Mouse (Mus musculus) mouse embryonic stem cell (cell line): Measurements from ENCODE around the gene Hapln2.

Experiments
- in situ Hi-C, 2 experiments: fragments of 300-500 bp; cut with MboI; formaldehyde crosslinking; loops; 1 replicate in 1 of 2; 3 replicates in 1 of 2; pipeline ENCODE4 v1.14.3; 2019 to 2020; ENCODE audit warnings: low sequenced_read_pairs in 2 of 2, low pct_unique_long_range_greater_than_20kb in 1 of 2, mixed read lengths in 1 of 2; ENCODE audit not compliant: unreplicated experiment in 1 of 2

Hapln2 gene

GRCm38 (mm10) chr3:88022322-88023191, 4.8 kb downstream of the Hapln2 start:
- in situ Hi-C loops: loop anchor here in 1 of 2 experiments (10.0 kb wide), 1 partner anchor 52 kb away; the partner anchor contains the start of gene Ttc24

DNA sequence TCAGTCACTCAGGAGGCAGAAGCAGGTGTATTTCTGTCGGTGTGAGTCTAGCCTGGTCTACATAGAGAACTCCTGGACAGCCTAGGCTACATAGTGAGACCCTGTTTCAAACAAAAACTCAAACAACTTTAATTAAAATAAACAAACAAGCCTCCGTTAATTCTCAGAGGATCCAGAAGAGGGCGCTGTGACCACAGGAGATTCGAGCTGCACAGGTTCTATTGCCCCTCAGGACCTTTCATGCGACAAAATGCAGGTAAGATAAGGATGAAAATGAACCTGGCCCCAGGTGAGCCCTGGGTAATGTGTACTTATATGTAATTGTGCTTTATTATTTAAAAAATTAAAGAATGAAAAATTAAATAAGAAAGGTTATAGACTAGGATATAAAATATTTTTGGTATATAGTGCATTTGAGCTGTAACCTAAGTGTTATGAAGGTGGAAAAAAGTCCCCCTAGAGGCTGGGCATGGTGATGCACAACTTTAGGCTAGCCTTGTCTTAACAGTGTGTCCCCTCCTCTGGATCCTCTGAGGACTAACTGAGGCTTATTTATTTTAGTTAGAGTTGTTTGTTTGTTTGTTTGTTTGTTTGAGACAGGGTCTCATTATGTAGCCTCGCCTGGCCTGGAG, 16.6 kb downstream of the Hapln2 start:
- in situ Hi-C loops: loop anchor here in 1 of 2 experiments (5.0 kb wide), 1 partner anchor 72 kb away; the partner anchor contains the start of gene Iqgap3

- in situ Hi-C loops: no loop called here
These were observed 21.3 kb downstream of the Hapln2 start for GRCm38 (mm10) chr3:88005822-88006786.

DNA sequence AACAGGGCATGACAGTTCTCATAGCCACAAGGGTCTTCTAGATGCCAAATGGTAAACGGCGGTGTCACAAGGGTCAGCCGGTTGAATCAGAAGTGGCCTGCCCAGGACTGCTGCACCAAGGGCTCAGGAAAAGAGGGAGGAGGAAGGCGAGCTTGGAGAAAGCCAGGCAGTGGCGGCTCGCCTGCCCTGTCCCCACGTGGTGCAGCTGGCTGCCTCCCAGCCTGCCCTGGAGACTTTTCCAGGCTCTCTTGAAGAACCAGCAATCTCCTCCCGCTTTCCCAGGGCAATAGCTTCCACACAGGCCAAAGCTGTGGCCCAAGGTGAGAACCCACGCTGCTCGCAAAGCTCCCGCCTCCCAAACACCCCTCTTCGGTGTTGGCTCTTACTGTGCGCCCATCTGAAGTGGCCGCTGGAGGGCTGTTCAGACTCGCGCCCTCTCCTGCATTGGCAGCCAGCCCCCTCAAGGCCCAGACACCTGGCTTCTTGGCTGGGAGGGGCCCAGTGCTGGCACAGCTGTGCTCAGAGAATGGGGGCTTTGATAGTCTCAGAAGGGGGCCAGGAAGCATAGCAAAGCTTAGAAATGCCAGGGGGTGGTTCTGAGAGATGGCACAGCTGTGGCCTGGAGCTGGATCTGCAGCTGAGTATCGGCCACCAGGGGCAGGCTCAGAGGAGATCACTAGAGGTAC, 24.9 kb downstream of the Hapln2 start:
- in situ Hi-C loops: no loop called here

DNA sequence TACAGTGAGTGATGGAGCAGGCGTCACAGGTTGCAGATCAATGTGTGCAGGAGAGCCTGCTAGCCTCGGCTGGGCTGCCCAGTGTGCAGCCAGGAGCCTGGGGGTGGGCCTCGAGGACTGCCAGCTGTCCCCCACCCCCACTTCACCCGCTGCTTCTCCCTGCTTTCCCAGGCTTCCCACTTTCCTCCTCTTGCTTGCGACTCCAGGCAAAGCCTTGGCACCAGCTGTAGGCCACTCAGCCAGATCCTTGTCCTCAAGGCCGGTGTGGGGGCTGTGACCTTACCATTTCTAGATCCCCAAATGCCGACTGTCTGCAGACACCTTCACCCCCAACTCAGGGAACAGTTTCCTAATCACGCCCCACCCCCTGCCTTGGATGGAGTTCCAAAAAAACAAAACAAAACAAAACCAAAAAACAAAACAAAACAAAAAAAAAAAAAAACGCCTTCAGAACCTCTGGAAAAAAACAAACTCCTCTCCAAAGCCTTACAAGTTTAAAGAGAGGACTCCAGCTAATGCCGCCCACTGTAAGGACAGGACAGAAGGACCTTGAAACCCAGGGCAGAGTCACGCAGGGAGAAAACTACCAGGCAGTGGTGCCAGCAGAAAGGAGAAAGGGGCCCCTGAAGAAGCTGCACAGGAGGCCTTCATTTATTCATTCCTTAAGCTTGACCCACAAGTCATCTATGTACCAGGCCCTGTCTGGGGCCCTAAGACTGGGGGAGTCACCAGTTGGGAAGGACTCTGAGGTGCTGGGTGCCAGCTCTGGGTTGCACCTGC, 26.4 kb downstream of the Hapln2 start:
- in situ Hi-C loops: no loop called here

GRCm38 (mm10) chr3:88000181-88000580, 27.2 kb downstream of the Hapln2 start, which contains the start of gene Bcan:
TSS of gene Bcan (minus strand) at chr3:88000230.
- in situ Hi-C loops: no loop called here

GRCm38 (mm10) chr3:87999243-87999895, 28.0 kb downstream of the Hapln2 start:
- in situ Hi-C loops: no loop called here

DNA sequence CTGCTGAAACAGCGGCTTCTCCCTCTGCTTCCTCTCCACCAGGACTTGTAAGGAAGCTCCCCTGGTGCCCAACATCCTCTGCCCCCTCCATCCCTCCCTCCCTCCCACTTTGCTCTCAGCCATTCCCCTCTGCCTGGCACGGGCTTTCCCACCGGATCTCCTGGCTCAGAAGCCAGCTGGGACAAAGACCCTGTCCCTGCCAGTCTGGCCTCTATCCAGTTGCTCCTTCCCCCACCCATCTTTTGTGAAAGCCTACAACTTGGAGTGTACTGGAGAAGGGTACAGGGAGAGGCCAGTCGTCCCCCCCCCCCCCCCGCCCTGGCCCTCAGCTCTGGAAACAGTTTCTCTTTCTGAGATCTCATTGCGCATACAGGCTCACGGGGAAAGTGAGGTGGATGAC, 28.6 kb downstream of the Hapln2 start:
- in situ Hi-C loops: no loop called here

DNA sequence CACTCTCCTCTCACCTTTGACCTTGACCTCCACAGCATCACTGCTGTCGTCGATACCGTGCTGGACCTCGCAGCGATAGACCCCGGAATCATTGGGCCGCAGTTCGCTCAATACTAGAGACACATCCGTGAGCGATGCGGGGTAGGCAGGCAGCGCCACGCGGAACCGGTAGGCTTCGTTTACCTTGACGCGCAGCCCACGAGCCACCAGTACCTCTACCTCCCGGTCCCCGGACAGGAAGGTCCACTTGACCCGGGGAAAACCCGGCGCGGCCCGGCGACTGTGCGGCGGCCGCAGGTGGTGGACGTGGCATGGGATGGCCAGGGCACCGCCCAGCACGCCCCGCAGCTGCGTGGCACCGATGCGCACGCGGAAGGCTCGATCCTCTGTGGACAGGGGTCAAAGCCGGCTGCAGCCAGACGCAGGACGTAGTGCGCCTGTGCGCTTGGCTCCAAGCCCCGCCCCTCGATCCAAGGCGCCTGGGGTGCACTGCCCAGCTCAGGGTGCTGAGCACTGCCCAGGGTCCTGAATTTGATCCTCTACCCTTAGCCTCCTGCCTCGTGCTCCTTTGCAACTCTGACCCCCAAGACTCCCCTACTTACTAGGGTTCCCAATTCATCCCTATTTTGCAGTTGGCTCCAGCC, 30.3 kb downstream of the Hapln2 start:
- in situ Hi-C loops: no loop called here

DNA sequence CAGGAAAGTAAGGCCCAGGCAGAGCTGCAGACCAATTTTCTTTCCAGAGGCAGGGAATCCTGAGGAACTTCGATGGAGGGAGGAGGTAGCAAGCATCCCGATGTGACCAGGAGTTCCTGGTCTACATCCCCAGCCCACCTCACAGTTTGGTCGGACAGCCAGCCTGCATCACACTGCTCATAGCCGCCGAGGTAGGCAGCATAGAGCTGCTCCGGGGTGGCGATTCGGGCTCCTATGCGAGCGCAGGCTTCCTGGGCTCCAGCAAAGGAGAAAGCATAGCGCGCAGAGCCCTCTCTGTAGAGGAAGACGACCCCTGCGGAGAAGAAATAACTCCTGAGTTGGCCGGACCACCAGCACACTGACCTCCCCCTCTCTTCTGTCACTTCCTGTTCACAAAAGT, 31.0 kb downstream of the Hapln2 start:
- in situ Hi-C loops: no loop called here

GRCm38 (mm10) chr3:87995331-87995730, 32.1 kb downstream of the Hapln2 start:
- in situ Hi-C loops: no loop called here

- in situ Hi-C loops: no loop called here
These were observed 33.9 kb downstream of the Hapln2 start for GRCm38 (mm10) chr3:87993436-87993835.

- in situ Hi-C loops: no loop called here
These were observed 37.4 kb downstream of the Hapln2 start for GRCm38 (mm10) chr3:87989935-87990334.

DNA sequence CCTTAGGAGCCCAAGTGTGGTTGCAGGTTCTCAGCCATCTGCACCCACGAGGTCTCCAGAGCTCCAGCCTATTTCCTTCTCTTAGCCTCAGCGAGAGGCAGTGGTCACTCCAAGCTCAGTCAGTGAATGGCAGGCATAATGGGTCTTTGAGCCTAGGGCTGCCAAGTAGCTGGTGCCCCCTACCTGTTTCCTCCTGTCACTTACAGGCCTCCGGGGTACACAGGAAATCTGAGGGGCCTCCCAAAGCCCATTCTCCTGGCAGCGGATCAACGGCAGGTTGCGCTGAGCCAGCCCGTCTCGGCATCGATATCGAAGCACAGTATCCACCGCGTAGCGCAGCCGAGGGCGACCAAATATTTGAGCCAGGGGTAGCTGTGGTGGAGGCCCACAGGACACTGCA, 39.3 kb downstream of the Hapln2 start:
- in situ Hi-C loops: no loop called here

GRCm38 (mm10) chr3:87987633-87988032, 39.8 kb downstream of the Hapln2 start:
- in situ Hi-C loops: no loop called here

- in situ Hi-C loops: no loop called here
These were observed 40.5 kb downstream of the Hapln2 start for GRCm38 (mm10) chr3:87986868-87987267.
